Mouse (Mus musculus) small intestine, adult 2 months (tissue): ENCODE measurements around the gene Stk24.
"Not testable (repeated sequence)": the region's sequence is repeated elsewhere in the genome, so short reads cannot be mapped to it uniquely, and the experiment has no call there.

ENCODE experiments used
- CTCF ChIP-seq: fragments of 200-500 bp; IDR thresholded peaks from 2 replicates; pipeline ENCODE4 v1.5.1; 2012; ENCODE audit warnings: low read depth, mild to moderate bottlenecking, control low read depth, inconsistent platforms, low read length, moderate library complexity, mixed read lengths; ENCODE audit not compliant: insufficient replicate concordance, insufficient read length; ENCODE audit errors: extremely low read depth
- POLR2A ChIP-seq: fragments of 200-500 bp; IDR thresholded peaks from 2 replicates; pipeline ENCODE4 v1.6.1; 2012; ENCODE audit warnings: low read depth, mild to moderate bottlenecking, control low read depth, inconsistent platforms, low read length, moderate library complexity

GRCm38 (mm10) chr14:121413726-121414125 is 33.9 kb upstream of the Stk24 start:
- not testable (repeated sequence) for TF ChIP-seq POLR2A, CTCF
